Mouse (Mus musculus) left cerebral cortex, adult 18-20 months (tissue): ENCODE measurements around the gene Chchd4. TPM values are rescaled to one million over a fixed set of nuclear protein-coding genes. Genes with fewer than 3 reads are reported as not detected.

Experiments used
- total RNA-seq, 2 experiments: library from RNA; stranded (reverse); gene quantifications; 2 replicates each; pipeline ENCODE4 v1.2.3; 2021

Chchd4 gene
- total RNA-seq, 2 experiments from 2014 or later = 21.3 to 22.2 TPM

Other genes starting within 250 kb of the Chchd4 start
- 10 to 100 TPM; 13.8 to 13.9 TPM for gene Wnt7a, start 62.2 kb downstream of the Chchd4 start, total RNA-seq
- gene Tmem43, start 157 bp upstream of the Chchd4 start, total RNA-seq = 10 to 100 TPM; 29.4 to 30.8 TPM
- gene Xpc, start 42.3 kb upstream of the Chchd4 start, total RNA-seq = 10 to 100 TPM; 11.5 to 14.9 TPM
- 10 to 100 TPM; 34.9 to 40.0 TPM for gene Lsm3, start 42.4 kb upstream of the Chchd4 start, total RNA-seq
- gene Slc6a6, start 210.5 kb upstream of the Chchd4 start, total RNA-seq = 100 to 1,000 TPM; 134 to 137 TPM